Mouse (Mus musculus) intestine, postnatal 0 days (tissue): ENCODE measurements around the gene Arhgef18. TPM values are rescaled to one million over a fixed set of nuclear protein-coding genes. Genes with fewer than 3 reads are reported as not detected.

Experiments
- ATAC-seq: fragments of 200-750 bp; cut with Nextera tagmentation; 2 replicates; pipeline ENCODE4 v1.8.0; 2017; ENCODE audit warnings: mild to moderate bottlenecking, moderate TSS enrichment, moderate library complexity
- H3K27ac ChIP-seq: fragments of 300-500 bp; sonication (generic); 2 replicates; pipeline ENCODE4 v1.5.1; 2014; ENCODE audit warnings: mild to moderate bottlenecking, low read depth, low read length, moderate library complexity
- H3K27me3 ChIP-seq: fragments of 300-500 bp; sonication (generic); replicated peaks from 2 replicates; pipeline ENCODE4 v1.6.1; 2014; ENCODE audit warnings: low read length, mixed read lengths; ENCODE audit not compliant: control insufficient read depth, insufficient read depth
- H3K36me3 ChIP-seq: fragments of 300-500 bp; sonication (generic); 2 replicates; pipeline ENCODE4 v1.6.1; 2014; ENCODE audit warnings: mild to moderate bottlenecking, moderate library complexity; ENCODE audit not compliant: control insufficient read depth, insufficient read depth
- H3K4me1 ChIP-seq: fragments of 300-500 bp; sonication (generic); replicated peaks from 2 replicates; pipeline ENCODE4 v1.6.1; 2014; ENCODE audit warnings: antibody characterized with exemption, low read length, mixed read lengths; ENCODE audit not compliant: control insufficient read depth, insufficient read depth
- H3K4me2 ChIP-seq: fragments of 300-500 bp; sonication (generic); replicated peaks from 2 replicates; pipeline ENCODE4 v1.6.1; 2014; ENCODE audit warnings: low read depth, mild to moderate bottlenecking, moderate library complexity
- H3K4me3 ChIP-seq: fragments of 300-500 bp; sonication (generic); 2 replicates; pipeline ENCODE4 v1.5.1; 2014; ENCODE audit warnings: low read depth, low read length
- H3K9ac ChIP-seq: fragments of 300-500 bp; sonication (generic); 2 replicates; pipeline ENCODE4 v1.6.1; 2014; ENCODE audit warnings: mild to moderate bottlenecking, low read depth, low read length
- H3K9me3 ChIP-seq: fragments of 300-500 bp; sonication (generic); 2 replicates; pipeline ENCODE4 v1.6.1; 2016; ENCODE audit warnings: mixed run types; ENCODE audit not compliant: control insufficient read depth
- CTCF ChIP-seq: sonication (generic); IDR thresholded peaks from 2 replicates; pipeline ENCODE4 v1.5.1; 2016; ENCODE audit warnings: low read depth, mild to moderate bottlenecking, control low read depth, antibody characterized with exemption, moderate library complexity
- WGBS: fragments of 180-500 bp; shearing (Covaris S2); extraction: QIAGEN DNeasy Blood & Tissue Kit; methylation state at CpG from one replicate; pipeline ENCODE4 v1.1.7; 2014; 5-methylcytosine and 5-hydroxymethylcytosine counted together
- polyA plus RNA-seq: library from polyadenylated mRNA; unstranded; fragments of >200 nt; fragmentation: Nextera tagmentation; extraction: Ambion mirVana; gene quantifications from 2 replicates; pipeline ENCODE4 v1.2.1, GENCODE M21; 2015

The Arhgef18 gene
- polyA plus RNA-seq, 1 experiment from 2014 or later = 4.5 TPM

GRCm38 (mm10) chr8:3368091-3368490 lies 24.7 kb upstream of the Arhgef18 start:
- Histone ChIP-seq H3K27me3 (no peaks in the 10 kb centered on the region), H3K9me3 (no peaks in the 10 kb centered on the region), H3K9ac (no peak overlapping the region), H3K4me2 (no peak overlapping the region), H3K4me1 (no peaks in the 10 kb centered on the region), H3K4me3 (no peak overlapping the region), H3K36me3 (no peaks in the 10 kb centered on the region), H3K27ac (no peak overlapping the region)
- 39% methylated on average over 1 of the region's 1 CpGs for WGBS
- TF ChIP-seq CTCF = no peak
- ATAC-seq = no peak

- no peaks in the 10 kb centered on the region for H3K4me1 ChIP-seq
- TF ChIP-seq CTCF = peak; percentile 57
- no peaks in the 10 kb centered on the region for H3K27me3 ChIP-seq
- H3K9ac ChIP-seq = no peak overlapping the region
- no peaks in the 10 kb centered on the region for H3K36me3 ChIP-seq
- H3K27ac ChIP-seq = no peak overlapping the region
- ATAC-seq = no peak
- H3K4me2 ChIP-seq = no peak overlapping the region
- H3K9me3 ChIP-seq = no peaks in the 10 kb centered on the region
- H3K4me3 ChIP-seq = no peak overlapping the region
Observed at GRCm38 (mm10) chr8:3375748-3376147, 17.1 kb upstream of the Arhgef18 start.

GRCm38 (mm10) chr8:3376641-3377274 lies 16.0 kb upstream of the Arhgef18 start:
- peak overlapping the region; percentile 35 for H3K27ac ChIP-seq
- no peaks in the 10 kb centered on the region for H3K9me3 ChIP-seq
- WGBS = 37% methylated on average over 11 of the region's 11 CpGs
- H3K9ac ChIP-seq = no peak overlapping the region
- no peak overlapping the region for H3K4me3 ChIP-seq
- no peak for TF ChIP-seq CTCF
- no peaks in the 10 kb centered on the region for H3K27me3 ChIP-seq
- H3K36me3 ChIP-seq = no peaks in the 10 kb centered on the region
- ATAC-seq = peak; percentile 38; the same call in 1 of the 2 replicates
- H3K4me2 ChIP-seq = no peak overlapping the region
- H3K4me1 ChIP-seq = no peaks in the 10 kb centered on the region

- H3K9ac ChIP-seq = no peak overlapping the region
- H3K27ac ChIP-seq = no peak overlapping the region
- 46% methylated on average over 6 of the region's 6 CpGs for WGBS
- H3K9me3 ChIP-seq = no peaks in the 10 kb centered on the region
- ATAC-seq = peak; percentile 41; the same call in 1 of the 2 replicates
- peak; percentile 91 for TF ChIP-seq CTCF
- H3K36me3 ChIP-seq = no peaks in the 10 kb centered on the region
- no peak overlapping the region for H3K4me2 ChIP-seq
- no peak overlapping the region for H3K4me3 ChIP-seq
- H3K27me3 ChIP-seq = no peaks in the 10 kb centered on the region
- H3K4me1 ChIP-seq = no peaks in the 10 kb centered on the region; the same call in 1 of the 2 replicates
Observed at GRCm38 (mm10) chr8:3387286-3387685, 5.5 kb upstream of the Arhgef18 start.

- H3K9me3 ChIP-seq = no peaks in the 10 kb centered on the region
- H3K9ac ChIP-seq = no peak overlapping the region
- no peak overlapping the region for H3K4me2 ChIP-seq
- no peaks in the 10 kb centered on the region for H3K36me3 ChIP-seq
- H3K27me3 ChIP-seq = no peaks in the 10 kb centered on the region
- ATAC-seq = no peak
- H3K27ac ChIP-seq = no peak overlapping the region
- WGBS = 60% methylated on average over 9 of the region's 9 CpGs
- TF ChIP-seq CTCF = no peak
- peaks cover 5% of the 10 kb centered on the region for H3K4me1 ChIP-seq
- no peak overlapping the region for H3K4me3 ChIP-seq
Observed at GRCm38 (mm10) chr8:3388591-3389338, 4.0 kb upstream of the Arhgef18 start.

GRCm38 (mm10) chr8:3389506-3389905 lies 3.3 kb upstream of the Arhgef18 start:
- WGBS = 100% methylated on average over 1 of the region's 1 CpGs

More at GRCm38 (mm10) chr8:3389506-3389905, 3.3 kb upstream of the Arhgef18 start:
- no peak for TF ChIP-seq CTCF
- H3K4me3 ChIP-seq = no peak overlapping the region
- no peaks in the 10 kb centered on the region for H3K9me3 ChIP-seq
- no peak overlapping the region for H3K4me2 ChIP-seq
- no peaks in the 10 kb centered on the region for H3K36me3 ChIP-seq
- no peak overlapping the region for H3K27ac ChIP-seq
- H3K4me1 ChIP-seq = peaks cover 10% of the 10 kb centered on the region
- H3K9ac ChIP-seq = no peak overlapping the region
- no peaks in the 10 kb centered on the region for H3K27me3 ChIP-seq
- no peak for ATAC-seq
